Mouse (Mus musculus): ENCODE data around the gene Fam25c.
A peak's percentile ranks its signal among the peaks of the same experiment; 100 is the strongest.
"Not testable (repeated sequence)": the region's sequence is repeated elsewhere in the genome, so short reads cannot be mapped to it uniquely, and the experiment has no call there.

The Fam25c gene

DNA sequence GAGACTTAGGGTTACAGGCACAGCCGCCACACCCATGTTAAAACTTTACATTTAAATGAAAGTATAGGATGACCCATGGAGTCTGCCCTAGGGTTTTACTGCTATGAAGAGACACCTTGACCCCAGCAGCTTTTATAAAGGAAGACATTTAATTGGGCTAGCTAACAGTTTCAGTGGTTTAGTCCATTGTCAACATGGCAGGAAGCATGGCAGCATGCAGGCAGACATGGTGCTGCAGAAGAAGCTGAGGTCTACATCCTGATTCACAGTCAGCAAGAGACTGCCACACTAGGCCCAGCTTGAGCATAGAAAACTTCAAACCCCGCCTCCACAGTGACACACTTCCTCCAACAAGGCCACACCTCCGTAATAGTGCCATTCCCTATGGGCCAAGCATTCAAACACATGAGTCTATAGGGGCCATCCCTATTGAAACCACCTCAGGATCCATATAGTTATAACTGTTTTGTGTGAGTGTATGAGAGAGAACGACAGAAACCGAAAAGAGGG lies 31.6 kb downstream of the Fam25c start:
- DNase-seq, result no peak

DNA sequence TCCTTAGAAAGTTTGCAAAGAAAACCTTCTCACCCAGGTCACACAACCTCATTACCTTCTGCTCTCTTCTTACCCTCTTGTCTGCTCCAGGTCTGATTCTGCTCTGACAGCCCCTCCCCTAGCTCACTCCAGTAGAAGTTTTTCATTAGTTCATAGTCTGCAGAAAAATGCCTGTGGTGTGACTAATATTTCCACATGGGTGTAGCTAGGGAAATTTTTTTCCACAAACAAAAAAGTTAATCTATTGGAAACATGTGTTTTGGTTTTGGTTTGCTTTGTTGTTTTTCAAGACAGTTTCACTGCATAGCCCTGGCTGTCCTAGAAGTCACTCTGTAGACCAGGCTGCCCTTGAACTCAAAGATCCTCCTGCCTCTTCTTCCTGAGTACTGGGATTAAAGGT lies 37.1 kb downstream of the Fam25c start:
- DNase-seq, result no peak

DNA sequence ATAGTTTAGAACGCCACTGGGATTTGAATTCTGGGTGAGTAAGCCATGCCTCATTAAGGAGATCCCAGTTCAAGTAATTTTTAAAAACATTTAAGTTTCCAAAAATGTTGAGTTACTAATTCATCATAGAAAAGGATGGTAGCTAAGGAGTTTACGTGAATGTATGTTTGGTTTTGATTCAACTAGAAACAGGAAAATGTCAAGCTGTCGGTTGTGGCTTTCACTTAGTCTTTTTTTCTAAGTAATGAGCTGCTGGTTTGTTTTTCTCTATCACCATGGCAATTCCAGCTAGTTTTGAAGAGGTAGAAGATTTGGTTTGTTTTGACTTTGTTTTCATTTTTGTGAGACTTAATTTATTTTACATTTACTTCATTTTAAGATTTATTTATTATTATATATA lies 37.8 kb downstream of the Fam25c start:
- no peak for DNase-seq

DNA sequence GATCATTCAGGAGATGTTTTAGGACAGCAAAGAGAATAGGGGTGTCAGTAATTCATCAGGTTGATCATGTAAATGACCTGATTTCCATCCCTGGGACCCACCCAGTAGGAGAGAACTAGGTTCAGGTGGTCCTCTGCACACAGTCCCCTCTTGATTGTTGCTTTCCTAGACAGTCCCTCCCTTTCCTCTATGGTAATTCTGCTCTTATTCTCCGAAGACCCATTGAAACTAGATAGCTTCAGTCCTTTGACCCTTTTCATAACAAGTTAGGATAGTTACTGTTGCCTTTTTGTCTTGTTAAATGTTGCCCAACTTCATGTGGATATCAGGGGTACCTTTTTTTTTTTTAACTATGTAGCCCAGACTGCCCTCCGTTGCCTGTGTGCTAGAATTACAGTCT lies 38.9 kb downstream of the Fam25c start:
- DNase-seq, result no peak

DNA sequence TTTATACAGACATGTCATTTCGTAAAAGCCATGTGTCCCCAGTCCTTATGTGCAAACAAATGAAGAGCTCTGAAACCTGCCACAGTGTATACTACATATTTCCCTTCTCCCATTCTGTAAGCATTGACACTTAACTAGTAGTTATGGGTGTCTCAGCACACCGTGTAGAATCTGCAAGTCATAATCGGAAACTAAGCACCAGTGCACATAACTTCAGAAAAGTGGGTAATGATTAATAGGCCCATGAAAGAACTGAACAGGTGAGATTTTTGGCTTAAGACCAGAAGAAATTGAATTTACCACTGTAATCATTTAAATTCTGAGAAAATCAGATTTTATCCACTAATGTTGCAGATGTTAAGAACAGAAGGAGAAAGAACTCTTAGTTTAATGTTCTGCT lies 40.4 kb downstream of the Fam25c start:
- DNase-seq, result no peak

DNA sequence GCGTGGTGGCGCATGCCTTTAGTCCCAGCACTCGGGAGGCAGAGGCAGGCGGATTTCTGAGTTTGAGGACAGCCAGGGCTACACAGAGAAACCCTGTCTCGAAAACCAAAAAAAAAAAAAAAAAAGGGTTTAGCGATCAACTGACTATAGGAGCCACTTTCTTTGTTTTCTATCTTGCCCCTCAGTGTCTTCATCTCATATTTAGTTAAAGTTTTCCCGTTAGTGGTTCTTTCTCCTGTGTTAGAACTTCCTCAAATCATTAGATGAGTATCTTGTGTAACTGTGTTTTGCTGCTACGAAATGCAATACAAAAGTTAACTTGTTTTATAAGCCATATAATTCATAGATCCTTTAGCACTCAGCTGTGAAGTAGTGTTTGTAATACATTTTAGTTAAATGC lies 40.9 kb downstream of the Fam25c start:
- not testable (repeated sequence) for DNase-seq

DNA sequence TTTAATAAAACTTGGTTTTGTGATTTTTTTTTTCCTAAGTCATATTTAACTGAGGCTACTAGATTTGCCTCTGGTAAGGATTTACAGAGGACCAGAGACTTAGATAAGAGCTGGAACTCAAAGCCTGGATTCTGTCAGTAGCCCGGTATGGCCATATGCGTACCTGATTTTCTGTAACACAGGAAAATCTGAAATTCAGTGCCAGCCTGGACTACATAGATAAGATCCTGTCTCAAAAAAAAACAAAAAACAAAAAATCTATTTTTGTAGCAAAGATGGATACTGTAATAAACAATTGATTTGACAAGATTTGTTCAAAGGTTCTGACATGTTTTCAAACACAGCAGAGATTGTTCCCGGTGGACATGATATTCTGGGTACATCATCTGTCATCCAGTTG lies 41.6 kb downstream of the Fam25c start:
- DNase-seq, result no peak

DNA sequence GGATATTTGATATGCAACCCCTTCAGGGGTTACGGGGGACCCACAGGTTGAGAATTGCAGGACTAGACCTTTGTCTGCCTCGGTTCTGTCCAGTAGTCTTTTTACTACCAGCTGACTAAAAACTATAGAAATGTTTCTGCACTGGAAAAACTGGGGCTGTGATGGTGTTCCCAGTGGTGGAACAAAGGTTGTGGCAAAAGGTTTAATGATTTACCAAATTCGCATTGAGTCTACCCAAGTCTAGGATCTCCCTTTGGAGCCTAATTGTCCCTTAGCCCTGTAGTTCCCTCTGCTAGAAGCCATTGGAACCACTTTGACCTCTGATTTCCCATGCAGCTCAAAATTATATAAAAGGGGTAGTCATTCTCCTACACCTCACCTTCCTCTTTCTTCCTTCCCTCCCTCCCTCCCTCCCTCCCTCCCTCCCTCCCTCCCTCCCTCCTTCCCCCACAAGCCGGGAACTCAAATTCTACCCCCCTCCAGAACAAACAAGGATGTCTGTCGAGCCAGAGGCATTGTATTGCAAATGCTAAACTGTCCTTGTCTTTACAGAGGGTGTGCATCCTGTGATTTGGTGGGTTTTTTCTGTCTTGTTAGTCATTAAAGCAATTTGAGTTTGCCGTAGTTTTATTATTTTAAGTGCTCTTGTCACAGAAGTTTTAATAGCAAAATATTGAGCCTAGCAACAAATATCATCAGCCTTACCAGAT lies 42.7 kb downstream of the Fam25c start:
- no peak for DNase-seq

DNA sequence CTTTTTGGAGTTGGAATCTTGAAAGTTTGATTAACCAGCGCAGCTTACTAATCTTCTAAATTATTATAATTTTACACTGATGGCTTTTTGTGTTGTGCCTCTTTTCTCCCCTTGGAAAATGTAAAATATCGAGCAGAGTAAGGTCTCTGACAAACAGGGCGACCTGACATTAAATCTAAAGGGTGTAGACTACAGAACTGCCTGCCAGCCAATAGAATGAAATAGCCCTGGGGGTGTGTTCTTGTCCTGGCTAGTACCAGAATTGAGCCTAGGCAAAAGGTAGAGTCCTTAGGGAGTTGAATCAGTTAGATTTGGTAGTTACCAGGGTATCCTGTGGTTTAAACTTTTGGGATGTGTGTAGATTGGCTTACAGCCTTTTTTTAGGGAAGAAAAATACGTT lies 43.5 kb downstream of the Fam25c start:
- no peak for DNase-seq

DNA sequence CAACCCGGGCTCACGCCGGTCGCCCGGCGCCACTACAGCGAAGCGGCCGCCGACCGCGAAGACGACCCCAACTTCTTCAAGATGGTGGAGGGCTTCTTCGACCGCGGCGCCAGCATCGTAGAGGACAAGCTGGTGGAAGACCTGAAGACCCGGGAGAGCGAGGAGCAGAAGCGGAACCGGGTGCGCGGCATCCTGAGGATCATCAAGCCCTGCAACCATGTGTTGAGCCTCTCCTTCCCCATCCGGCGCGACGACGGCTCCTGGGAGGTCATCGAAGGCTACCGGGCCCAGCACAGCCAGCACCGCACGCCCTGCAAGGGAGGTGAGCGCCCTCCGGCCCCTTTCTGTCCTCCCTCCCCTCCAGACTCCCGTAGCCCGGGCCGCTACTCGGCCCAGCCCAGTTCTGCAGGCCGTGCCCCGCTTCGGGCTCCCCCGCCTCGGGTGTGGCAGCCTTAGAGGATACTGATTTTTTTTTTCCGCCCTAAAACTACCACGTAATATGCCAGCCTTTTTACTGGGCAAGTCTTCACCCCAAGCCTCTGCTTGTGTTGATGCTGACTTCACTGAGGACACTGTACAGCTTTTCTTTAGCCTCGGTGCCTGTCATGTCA lies 44.1 kb downstream of the Fam25c start:
- peak; percentile 43 for DNase-seq

DNA sequence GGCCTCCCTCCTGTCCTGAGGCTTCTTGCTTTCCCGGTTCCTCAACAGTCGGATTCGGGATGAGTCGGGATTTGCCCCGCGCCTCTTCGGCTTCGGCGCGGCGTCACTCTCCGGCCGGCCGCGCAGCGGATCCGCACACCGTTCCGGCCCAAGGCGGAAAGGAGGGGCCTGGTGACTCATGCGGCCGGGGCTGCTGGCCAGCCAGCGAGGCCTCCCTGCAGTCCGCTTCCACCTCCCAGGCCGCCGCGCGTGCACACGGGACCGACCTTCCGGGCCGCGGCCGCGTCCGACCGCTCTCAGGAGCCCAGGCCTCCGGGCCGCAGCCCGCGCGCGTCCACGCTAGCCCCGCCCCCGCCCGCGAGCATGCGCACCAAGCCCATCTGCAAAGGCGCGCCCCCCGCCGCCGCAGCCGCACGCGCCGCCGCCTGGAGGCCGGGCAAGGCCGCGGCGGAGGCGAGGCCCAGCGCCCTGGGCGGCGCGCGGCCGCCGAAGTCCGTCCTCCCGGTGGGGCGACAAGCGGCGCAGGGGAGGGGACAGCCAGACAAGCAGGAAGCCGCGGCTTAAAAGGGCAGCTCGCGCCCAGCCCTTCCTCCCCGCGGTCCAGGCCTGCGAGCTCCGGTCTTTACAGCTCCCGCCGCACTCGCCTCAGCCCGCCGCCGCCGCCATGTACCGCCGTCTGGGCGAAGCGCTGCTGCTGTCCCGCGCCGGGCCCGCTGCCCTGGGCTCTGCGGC lies 44.8 kb downstream of the Fam25c start, which contains the start of the genes Shld2 and Glud1:
TSS of gene Shld2 (minus strand) at position 260 of the 732 bp plus-strand sequence.
TSS of gene Glud1 (plus strand) at position 494 of the 732 bp plus-strand sequence.
- DNase-seq, result peak; percentile 92

DNA sequence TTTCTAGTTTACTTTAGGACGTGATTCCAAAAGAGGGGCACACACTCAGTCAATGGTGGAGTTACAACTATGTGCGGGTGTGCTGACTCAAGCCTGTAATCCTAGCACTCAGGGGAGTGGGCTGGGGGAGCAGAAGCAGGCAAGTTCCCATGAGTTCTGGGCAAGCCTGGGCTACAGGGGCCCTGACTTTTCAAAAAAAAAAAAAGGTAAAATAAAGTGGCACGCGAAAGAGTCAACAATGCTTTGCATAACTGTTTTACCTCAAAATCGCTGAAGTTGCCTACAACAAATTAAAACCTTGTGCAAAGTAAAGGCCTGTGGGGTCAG lies 45.4 kb downstream of the Fam25c start:
- no peak for DNase-seq

DNA sequence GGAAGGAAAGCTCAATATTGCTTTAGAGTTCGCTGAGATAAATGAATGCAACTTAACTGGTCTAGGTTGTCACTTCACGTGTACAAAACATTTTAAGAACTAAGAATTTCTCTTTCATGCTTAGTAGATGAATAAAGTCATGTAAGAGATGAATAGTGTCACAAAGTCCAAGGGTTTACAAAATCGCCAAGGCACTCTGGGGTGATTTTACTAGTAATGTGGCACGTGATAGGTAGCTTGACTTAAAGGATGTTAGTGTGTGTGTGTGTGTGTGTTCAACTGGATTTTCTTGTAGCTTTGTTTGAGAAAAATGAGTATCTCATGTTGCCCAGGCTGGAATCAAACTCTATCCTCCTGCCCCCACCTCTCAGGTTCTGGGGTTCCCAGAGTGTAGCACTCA lies 46.0 kb downstream of the Fam25c start:
- no peak for DNase-seq

DNA sequence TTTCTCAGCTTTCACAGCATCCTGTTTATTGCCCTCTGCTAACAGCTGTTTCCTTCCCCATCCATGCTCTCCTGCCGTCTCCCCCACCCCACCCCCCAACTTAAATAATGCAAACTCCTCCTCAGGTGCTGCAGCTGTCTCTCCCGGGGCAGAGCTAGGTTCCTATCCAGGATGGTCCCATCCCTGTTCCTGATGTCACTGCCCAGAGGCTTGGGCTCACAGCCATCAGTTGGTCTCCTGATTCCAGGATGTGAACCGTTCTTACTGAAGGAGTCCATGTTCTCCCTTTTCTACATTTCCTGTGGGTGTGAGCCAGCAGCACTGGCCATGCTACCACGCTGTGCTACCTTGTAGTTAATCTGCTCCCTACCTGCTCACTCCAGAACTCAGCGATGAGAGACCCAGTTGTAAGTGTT lies 52.0 kb downstream of the Fam25c start:
- no peak for DNase-seq

DNA sequence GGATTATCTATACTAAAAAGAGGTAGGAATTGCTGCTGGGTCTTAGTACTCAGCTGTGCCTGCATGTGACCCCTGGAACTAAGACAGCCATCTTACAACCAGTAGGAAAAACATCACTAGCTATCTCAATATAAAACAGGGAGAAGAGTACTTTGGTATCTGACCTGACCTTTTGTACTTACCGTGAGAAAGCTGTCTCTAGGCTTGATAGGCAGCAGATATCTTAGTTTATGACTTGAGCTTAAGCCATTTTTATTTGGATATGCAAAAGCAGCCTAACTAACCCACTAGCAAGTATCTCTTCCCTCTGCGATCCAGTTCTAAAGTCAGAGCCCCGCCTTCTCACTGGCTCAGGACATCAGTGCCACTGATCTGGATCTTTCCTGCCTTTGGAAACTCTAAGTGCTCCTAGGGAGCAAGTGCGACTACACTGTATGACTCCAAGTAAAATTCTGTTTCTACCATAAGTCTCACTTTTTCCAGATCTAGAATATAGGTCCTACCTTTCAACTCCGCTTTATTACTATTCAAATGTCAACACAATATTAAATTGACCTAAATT lies 52.5 kb downstream of the Fam25c start:
- no peak for DNase-seq
